Comparison of ENCODE assay signal across 27 mouse cellular contexts in the genomic region with DNA sequence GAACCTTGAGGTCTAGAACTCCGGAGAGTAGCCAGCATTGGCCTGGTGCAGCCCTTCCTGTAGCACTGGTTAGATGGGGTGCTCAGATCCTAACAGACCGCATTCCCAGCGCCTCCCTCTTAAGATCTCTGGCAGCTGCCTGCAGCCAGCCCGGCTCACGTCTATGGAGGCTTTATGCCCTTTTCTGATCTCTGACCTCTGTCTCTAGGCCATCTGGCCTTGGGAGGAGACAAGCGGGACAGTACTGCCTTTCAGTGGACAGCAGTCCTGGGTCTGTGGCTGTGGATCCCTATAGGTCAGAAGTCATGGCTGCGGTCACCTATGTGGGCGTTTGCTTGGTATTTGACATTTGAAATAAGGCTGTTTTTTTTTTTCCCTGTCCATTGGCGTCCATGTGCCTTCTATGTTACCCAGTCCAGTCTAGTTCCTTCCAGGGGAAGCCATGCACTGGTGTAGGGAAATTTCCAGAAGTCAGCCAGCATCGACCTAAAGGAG. TPM values are rescaled to one million over a fixed set of nuclear protein-coding genes. Genes with fewer than 3 reads are reported as not detected.
DNase-seq lines count a peak whose midpoint lies in the region; ATAC-seq and TF ChIP-seq lines count a peak whose summit lies in the region.
"Had no signal": no experiment of that assay in that cellular context is flagged by ENCODE, and none has a peak within 500 bp of the region (broad histone marks: within the 10 kb centered on the region; RNA-seq: fewer than 3 reads in every experiment).

No protein-coding gene starts in this region.

- no peaks in the 10 kb centered on the region for H3K4me1 ChIP-seq in heart, adult 2 months (ENCODE audit: control insufficient read depth, insufficient read depth, low read length)
- H3K4me1 ChIP-seq in neural tube, embryonic 13.5 days (replicated peaks), result peaks cover 33% of the 10 kb centered on the region

- TF ChIP-seq CTCF in heart, adult 2 months (IDR thresholded peaks at IDR 0.05), result no peak

- no peaks in the 10 kb centered on the region for H3K79me2 ChIP-seq in heart, adult 2 months (replicated peaks; ENCODE audit: control insufficient read depth, insufficient read depth, low read length)

- 87% methylated on average over 10 of the region's 10 CpGs for WGBS in heart, adult 2 months
- WGBS in neural tube, embryonic 13.5 days, result 62% methylated on average over 10 of the region's 10 CpGs

- no peak overlapping the region for H3K4me3 ChIP-seq in heart, adult 2 months
- no peak overlapping the region for H3K4me3 ChIP-seq in neural tube, embryonic 13.5 days
- H3K4me3 ChIP-seq: embryonic facial prominence, embryonic 12.5 days; embryonic facial prominence, embryonic 15.5 days; gastrocnemius, adult 2 months; heart, embryonic 10.5 days; heart, embryonic 13.5 days; hindbrain, embryonic 12.5 days; intestine, embryonic 15.5 days had no signal

- H3K27ac ChIP-seq in heart, adult 2 months, result no peak overlapping the region
- H3K27ac ChIP-seq in neural tube, embryonic 13.5 days (replicated peaks), result 0 out of 2 replicates have a peak overlapping the region, but pooled peaks have one; percentile 18
- H3K27ac ChIP-seq: embryonic facial prominence, embryonic 12.5 days; embryonic facial prominence, embryonic 15.5 days; gastrocnemius, adult 2 months; heart, embryonic 10.5 days; heart, embryonic 13.5 days; intestine, embryonic 15.5 days had no signal

- no peak overlapping the region for H3K9ac ChIP-seq in heart, adult 2 months (ENCODE audit: low read depth, low read length)
- H3K9ac ChIP-seq in neural tube, embryonic 13.5 days, result no peak overlapping the region; the same call in 1 of the 2 replicates
- H3K9ac ChIP-seq: embryonic facial prominence, embryonic 12.5 days; embryonic facial prominence, embryonic 15.5 days; forebrain, postnatal 0 days; heart, embryonic 13.5 days; hindbrain, embryonic 12.5 days; intestine, embryonic 15.5 days had no signal

- ATAC-seq in neural tube, embryonic 13.5 days (ENCODE audit: low read depth), result no peak
- ATAC-seq: forebrain, embryonic 14.5 days; forebrain, postnatal 0 days; hindbrain, embryonic 16.5 days; intestine, embryonic 15.5 days; Patski had no signal

- TF ChIP-seq POLR2A in heart, adult 2 months (IDR thresholded peaks at IDR 0.05; ENCODE audit: insufficient read depth, low read depth, low read length), result no peak

- intact Hi-C loops in heart, adult 2 months (cut with DNase I), result no loop called here
- intact Hi-C loops in left cerebral cortex, postnatal 25 days (cut with DNase I), result no loop called here

- TF ChIP-seq EP300 in heart, adult 2 months (IDR thresholded peaks at IDR 0.05; ENCODE audit: insufficient read depth, low read depth, low read length), result no peak

- DNase-seq in heart, adult 11 months, result peak; percentile 91
- DNase-seq in heart, adult 2 months, result no peak
- DNase-seq in neural tube, embryonic 10.5 days (ENCODE audit: extremely low spot score, low spot score), result no peak
- peak; percentile 54 for DNase-seq in embryo, embryonic 9.5 days (ENCODE audit: extremely low spot score)
- DNase-seq in left cerebral cortex, postnatal 25 days (ENCODE audit: low spot score in 2 of 2), result no peak
- no peak for DNase-seq in adrenal gland, postnatal 36 days
- DNase-seq: adrenal gland, adult 2 months; adrenal gland, postnatal 14 days; cerebellum, adult 11-12 months; cerebellum, adult 8-10 months; cerebellum, postnatal 14 days; forebrain, postnatal 0 days; gastrocnemius, adult 2 months; gastrocnemius, postnatal 14 days; heart, adult 18-20 months; heart, postnatal 14 days; heart, postnatal 4 days had no signal

- no peaks in the 10 kb centered on the region for H3K36me3 ChIP-seq in heart, adult 2 months (ENCODE audit: control insufficient read depth, insufficient read depth, low read length)
- H3K36me3 ChIP-seq in neural tube, embryonic 13.5 days, result no peaks in the 10 kb centered on the region
- H3K36me3 ChIP-seq: embryonic facial prominence, embryonic 12.5 days; embryonic facial prominence, embryonic 15.5 days; heart, embryonic 10.5 days; heart, embryonic 13.5 days; hindbrain, embryonic 12.5 days; intestine, embryonic 15.5 days had no signal

- H3K4me2 ChIP-seq in neural tube, embryonic 13.5 days, result no peak overlapping the region
- H3K4me2 ChIP-seq: embryonic facial prominence, embryonic 12.5 days; embryonic facial prominence, embryonic 15.5 days; heart, embryonic 13.5 days; hindbrain, embryonic 12.5 days; intestine, embryonic 15.5 days had no signal

- no peaks in the 10 kb centered on the region for H3K9me3 ChIP-seq in neural tube, embryonic 13.5 days
- H3K9me3 ChIP-seq: embryonic facial prominence, embryonic 12.5 days; embryonic facial prominence, embryonic 15.5 days; heart, embryonic 10.5 days; heart, embryonic 13.5 days; hindbrain, embryonic 12.5 days; intestine, embryonic 15.5 days had no signal

- H3K27me3 ChIP-seq in heart, adult 2 months (ENCODE audit: control insufficient read depth, insufficient read depth, low read length), result peaks cover 7% of the 10 kb centered on the region
- H3K27me3 ChIP-seq in neural tube, embryonic 13.5 days, result peaks cover 19% of the 10 kb centered on the region
- H3K27me3 ChIP-seq: embryonic facial prominence, embryonic 15.5 days; Patski had no signal

RNA-seq across cellular contexts. Expression of gene Rflna, which starts 2.2 kb away (rescaled TPM):
- total RNA-seq in heart, adult 2 months (2021), result under 1 TPM; 0.13 to 0.39 TPM
- polyA plus RNA-seq in heart, adult 2 months (2012; rRNA removed), result 0.78 and 0.85 TPM in 2 replicates
- polyA plus RNA-seq in neural tube, embryonic 13.5 days (2015; fragmentation: Nextera tagmentation; extraction: Ambion mirVana), result 7.0 and 8.5 TPM in 2 replicates
- 1 to 10 TPM in 1 of 2 experiments, under 1 TPM in 1; 0.87 to 1.0 TPM for total RNA-seq in left cerebral cortex, postnatal 25 days (2021)
- total RNA-seq in adrenal gland, postnatal 36 days (2021), result 1 to 10 TPM; 3.2 to 7.7 TPM
- total RNA-seq: gastrocnemius, adult 2 months had no signal

Comparison
In these comparisons a context has a peak if more than half of its experiments do, and no peak if none do; other contexts are left out.
1. DNase-seq: peak in heart, adult 11 months (single experiment) and embryo, embryonic 9.5 days (single experiment); none in heart, adult 2 months (0 of 2), neural tube, embryonic 10.5 days (single experiment), left cerebral cortex, postnatal 25 days (0 of 2) and adrenal gland, postnatal 36 days (0 of 2).